Mouse (Mus musculus) thymus, adult 18-20 months (tissue): Measurements from ENCODE around the gene Mfn2.

Experiments
- DNase-seq, 2 experiments: peaks; one replicate each; pipeline ENCODE4 v3.0.0; 2022; ENCODE audit warnings: mixed read lengths in 2 of 2

Gene Mfn2

GRCm38 (mm10) chr4:147904313-147905089, at the start of gene Mfn2:
Gene Mfn2, minus strand, starts transcription at chr4:147904704.
- DNase-seq = peak; percentile 77 to 85

- no peak for DNase-seq
These were observed 49.1 kb upstream of the Mfn2 start for GRCm38 (mm10) chr4:147953590-147953989.

GRCm38 (mm10) chr4:147947511-147947910, 43.0 kb upstream of the Mfn2 start:
- DNase-seq = no peak

- DNase-seq = no peak
These were observed 38.5 kb upstream of the Mfn2 start for GRCm38 (mm10) chr4:147943005-147943404.

- DNase-seq = peak; percentile 38 to 44
These were observed 36.8 kb upstream of the Mfn2 start for GRCm38 (mm10) chr4:147941045-147942020.

GRCm38 (mm10) chr4:147940576-147941044, 36.1 kb upstream of the Mfn2 start, which contains the start of gene 2510039O18Rik:
Gene 2510039O18Rik, plus strand, starts transcription at chr4:147940895.
- DNase-seq = peak; percentile 70 to 82

- no peak for DNase-seq
These were observed 35.6 kb upstream of the Mfn2 start for GRCm38 (mm10) chr4:147940111-147940510.

GRCm38 (mm10) chr4:147938148-147939096, 33.9 kb upstream of the Mfn2 start:
- DNase-seq = no peak

GRCm38 (mm10) chr4:147937486-147937885, 33.0 kb upstream of the Mfn2 start:
- no peak for DNase-seq

- DNase-seq = no peak
These were observed 32.5 kb upstream of the Mfn2 start for GRCm38 (mm10) chr4:147937021-147937420.

- DNase-seq = peak; percentile 58 to 65
These were observed 31.9 kb upstream of the Mfn2 start, which contains the start of gene Plod1 for GRCm38 (mm10) chr4:147936331-147936954. Gene Plod1, minus strand, starts transcription at chr4:147936767.

- DNase-seq = no peak
These were observed 31.4 kb upstream of the Mfn2 start for GRCm38 (mm10) chr4:147935904-147936303.

GRCm38 (mm10) chr4:147934611-147935010, 30.1 kb upstream of the Mfn2 start:
- no peak for DNase-seq

- DNase-seq = no peak
These were observed 29.6 kb upstream of the Mfn2 start for GRCm38 (mm10) chr4:147934134-147934533.

GRCm38 (mm10) chr4:147930946-147931345, 26.4 kb upstream of the Mfn2 start:
- no peak for DNase-seq

- DNase-seq = no peak
These were observed 24.0 kb upstream of the Mfn2 start for GRCm38 (mm10) chr4:147928540-147928939.

GRCm38 (mm10) chr4:147928136-147928535, 23.6 kb upstream of the Mfn2 start:
- DNase-seq = no peak

GRCm38 (mm10) chr4:147927705-147928104, 23.2 kb upstream of the Mfn2 start:
- DNase-seq = no peak

GRCm38 (mm10) chr4:147922341-147922740, 17.8 kb upstream of the Mfn2 start:
- DNase-seq = no peak

GRCm38 (mm10) chr4:147920973-147921372, 16.5 kb upstream of the Mfn2 start:
- DNase-seq = no peak

- DNase-seq = no peak
These were observed 14.1 kb upstream of the Mfn2 start for GRCm38 (mm10) chr4:147918459-147919121.
